Mouse (Mus musculus) testis, postnatal 14 days (tissue): ENCODE measurements around the gene Rsph9.
A peak's percentile ranks its signal among the peaks of the same experiment; 100 is the strongest.

Source experiments
- DNase-seq: peaks from one replicate; pipeline ENCODE4 v3.0.0; 2021; ENCODE audit warnings: low spot score

The Rsph9 gene

GRCm38 (mm10) chr17:46101906-46102305 is 42.1 kb downstream of the Rsph9 start:
- DNase-seq, result no peak

- no peak for DNase-seq
Observed at GRCm38 (mm10) chr17:46098525-46098924, 45.5 kb downstream of the Rsph9 start.

- DNase-seq, result no peak
Observed at GRCm38 (mm10) chr17:46091899-46092298, 52.1 kb downstream of the Rsph9 start.

GRCm38 (mm10) chr17:46091351-46091750 is 52.7 kb downstream of the Rsph9 start:
- no peak for DNase-seq

- no peak for DNase-seq
Observed at GRCm38 (mm10) chr17:46086341-46086870, 57.6 kb downstream of the Rsph9 start.

- DNase-seq, result peak; percentile 69
Observed at GRCm38 (mm10) chr17:46084091-46084501, 59.9 kb downstream of the Rsph9 start.

GRCm38 (mm10) chr17:46083381-46083780 is 60.6 kb downstream of the Rsph9 start:
- DNase-seq, result no peak

GRCm38 (mm10) chr17:46081657-46082056 is 62.4 kb downstream of the Rsph9 start:
- no peak for DNase-seq

GRCm38 (mm10) chr17:46081042-46081441 is 63.0 kb downstream of the Rsph9 start:
- no peak for DNase-seq

- DNase-seq, result no peak
Observed at GRCm38 (mm10) chr17:46080388-46080787, 63.6 kb downstream of the Rsph9 start.

GRCm38 (mm10) chr17:46079037-46079436 is 65.0 kb downstream of the Rsph9 start:
- DNase-seq, result no peak

GRCm38 (mm10) chr17:46077921-46078534 is 66.0 kb downstream of the Rsph9 start:
- DNase-seq, result no peak

GRCm38 (mm10) chr17:46076260-46076551 is 67.8 kb downstream of the Rsph9 start:
- no peak for DNase-seq

- DNase-seq, result no peak
Observed at GRCm38 (mm10) chr17:46075551-46076259, 68.3 kb downstream of the Rsph9 start.

- no peak for DNase-seq
Observed at GRCm38 (mm10) chr17:46075116-46075485, 68.9 kb downstream of the Rsph9 start.

- no peak for DNase-seq
Observed at GRCm38 (mm10) chr17:46074398-46075115, 69.5 kb downstream of the Rsph9 start.

GRCm38 (mm10) chr17:46073730-46074301 is 70.2 kb downstream of the Rsph9 start:
- peak; percentile 51 for DNase-seq
